Mouse (Mus musculus) heart, adult 2 months (tissue): ENCODE measurements around the gene Rps29. TPM values are rescaled to one million over a fixed set of nuclear protein-coding genes. Genes with fewer than 3 reads are reported as not detected.
A peak's percentile ranks its signal among the peaks of the same experiment; 100 is the strongest.
"Not testable (repeated sequence)": the region's sequence is repeated elsewhere in the genome, so short reads cannot be mapped to it uniquely, and the experiment has no call there.

Experiments used
- DNase-seq, 2 experiments: peaks; one replicate each; pipeline ENCODE4 v3.0.0; 2021
- H3K27ac ChIP-seq: fragments of 200-600 bp; 2 replicates; pipeline ENCODE4 v1.8.1; 2022
- H3K27me3 ChIP-seq: fragments of 200-500 bp; 2 replicates; pipeline ENCODE4 v1.6.1; 2012; ENCODE audit warnings: mild to moderate bottlenecking, low read length, inconsistent platforms, mixed read lengths; ENCODE audit not compliant: control insufficient read depth, insufficient read depth
- H3K36me3 ChIP-seq: fragments of 200-500 bp; 2 replicates; pipeline ENCODE4 v1.6.1; 2012; ENCODE audit warnings: low read length, inconsistent platforms; ENCODE audit not compliant: control insufficient read depth, insufficient read depth
- H3K4me1 ChIP-seq: fragments of 200-500 bp; 2 replicates; pipeline ENCODE4 v1.6.1; 2011; ENCODE audit warnings: low read length; ENCODE audit not compliant: control insufficient read depth, insufficient read depth
- H3K4me3 ChIP-seq: fragments of 200-600 bp; 2 replicates; pipeline ENCODE4 v1.8.1; 2022
- H3K79me2 ChIP-seq: fragments of 200-500 bp; replicated peaks from 2 replicates; pipeline ENCODE4 v1.6.1; 2012; ENCODE audit warnings: mild to moderate bottlenecking, inconsistent platforms, low read length, moderate library complexity, mixed read lengths; ENCODE audit not compliant: control insufficient read depth, insufficient read depth
- H3K9ac ChIP-seq: fragments of 200-500 bp; 2 replicates; pipeline ENCODE4 v1.6.1; 2012; ENCODE audit warnings: low read depth, mild to moderate bottlenecking, control low read depth, inconsistent platforms, low read length, mixed read lengths
- CTCF ChIP-seq: fragments of 200-600 bp; IDR thresholded peaks from 2 replicates; pipeline ENCODE4 v1.8.1; 2022; ENCODE audit warnings: antibody characterized with exemption, mild to moderate bottlenecking, moderate library complexity
- EP300 ChIP-seq: fragments of 200-500 bp; IDR thresholded peaks from 2 replicates; pipeline ENCODE4 v1.6.1; 2011; ENCODE audit warnings: low read depth, low read length, control low read depth; ENCODE audit not compliant: insufficient read depth
- POLR2A ChIP-seq: fragments of 200-500 bp; IDR thresholded peaks from 2 replicates; pipeline ENCODE4 v1.6.1; 2011; ENCODE audit warnings: mild to moderate bottlenecking, low read depth, low read length, control low read depth; ENCODE audit not compliant: insufficient read depth
- WGBS: fragments of 180-500 bp; shearing (Covaris S2); methylation state at CpG from one replicate; pipeline ENCODE4 v1.1.7; 2018; 5-methylcytosine and 5-hydroxymethylcytosine counted together
- intact Hi-C: fragments of 180-260 bp; cut with DNase I; formaldehyde crosslinking; loops from one replicate; pipeline ENCODE4 v1.15.1; 2025
- polyA plus RNA-seq: library from polyadenylated mRNA; depleted of rRNA; stranded (reverse); fragments of >200 nt; gene quantifications from 2 replicates; pipeline ENCODE4 v1.2.3, GENCODE M21; 2012
- total RNA-seq, 2 experiments: library from RNA; stranded (reverse); gene quantifications; 2 replicates each; pipeline ENCODE4 v1.2.3; 2021

Gene Rps29
- total and polyA plus RNA-seq, 3 experiments, result 1,207 to 1,535 (median 1,353) TPM

DNA sequence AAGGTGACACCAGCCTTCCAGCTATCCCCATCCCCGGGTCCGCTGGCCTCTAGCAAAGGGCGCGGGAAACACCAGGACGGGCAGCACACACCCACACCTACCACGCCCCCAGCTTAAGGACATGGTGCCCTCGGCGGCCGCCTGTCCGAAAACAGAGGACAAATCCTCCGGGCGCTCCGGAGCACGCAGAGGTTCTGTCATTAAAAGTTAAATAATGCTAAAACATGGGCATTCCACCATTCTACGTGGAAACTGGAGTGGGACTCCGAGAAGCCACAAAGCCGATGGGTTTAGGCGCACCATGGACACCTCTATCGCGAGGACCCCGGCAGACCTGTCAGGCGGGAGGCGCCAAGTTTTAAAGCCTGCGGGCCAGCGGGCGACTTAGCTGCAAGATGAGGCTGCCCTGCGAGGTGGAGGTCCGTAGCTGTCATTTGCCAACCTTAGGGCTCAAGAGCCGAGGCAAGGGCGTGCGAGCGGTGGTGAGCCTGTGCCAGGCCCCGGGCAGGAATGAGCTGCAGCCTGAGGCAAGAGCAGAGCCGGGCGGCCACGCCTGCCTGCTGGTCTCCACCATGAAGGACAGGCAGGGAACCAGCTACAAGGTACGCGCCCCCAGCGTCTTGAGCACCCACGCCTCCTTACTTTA is 9.6 kb upstream of the Rps29 start, which contains the start of gene Lrr1:
Gene Lrr1 (plus strand): TSS at position 354 of the 646 bp plus-strand sequence.
- intact Hi-C loops, result no loop called here
- Histone ChIP-seq H3K9ac (peak within 1 kb of the TSS; percentile 76), H3K4me1 (no peaks in the 10 kb centered on the region), H3K27me3 (no peaks in the 10 kb centered on the region), H3K79me2 (no peaks in the 10 kb centered on the region), H3K36me3 (no peaks in the 10 kb centered on the region), H3K4me3 (peak within 1 kb of the TSS; percentile 89), H3K27ac (peak within 1 kb of the TSS; percentile 98)
- peak; percentile 90 to 93 for DNase-seq
- WGBS, result under 1% methylated on average over 40 of the region's 40 CpGs
- peak; percentile 65; the same call in 1 of the 2 replicates for TF ChIP-seq EP300
- TF ChIP-seq POLR2A, result no peak

DNA sequence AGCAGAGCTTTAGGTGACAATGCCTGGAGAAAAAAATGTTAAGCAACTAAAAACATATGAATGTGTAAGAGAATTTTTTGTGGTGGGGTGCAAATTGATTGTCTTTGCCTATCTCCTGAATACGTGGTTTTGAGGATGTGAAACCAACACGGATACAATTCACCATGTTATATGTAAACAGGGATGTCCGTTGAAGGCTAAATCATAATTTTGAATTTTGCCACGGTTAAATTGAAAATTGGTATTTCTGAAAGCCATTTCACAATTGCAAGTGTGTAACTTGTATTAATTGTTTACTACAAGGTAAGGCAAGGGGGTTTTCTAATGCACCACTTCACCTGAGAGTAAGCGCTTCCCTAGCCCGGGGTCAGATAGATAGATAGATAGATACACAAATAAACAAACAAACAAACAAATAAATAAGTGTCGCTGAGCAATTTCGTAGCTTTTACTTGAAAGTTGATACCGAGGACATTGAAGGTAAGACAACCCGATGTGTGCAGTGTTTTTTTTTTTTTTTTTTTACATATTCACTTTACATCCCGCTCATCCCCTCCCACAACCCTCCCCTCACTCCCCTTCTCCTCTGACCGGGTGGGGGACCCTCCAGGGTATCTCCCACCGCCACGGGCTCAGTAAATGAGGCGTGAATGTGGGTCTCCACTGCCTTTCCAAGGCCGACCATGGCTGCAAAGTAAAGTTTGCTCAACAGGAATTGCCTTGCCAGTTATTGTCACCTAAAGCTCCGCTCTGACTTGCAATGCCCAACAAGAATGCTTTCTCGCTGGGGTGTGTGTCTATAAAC is 8.9 kb upstream of the Rps29 start:
- Histone ChIP-seq H3K4me3 (peak overlapping the region; percentile 89), H3K4me1 (no peaks in the 10 kb centered on the region), H3K36me3 (no peaks in the 10 kb centered on the region), H3K27me3 (no peaks in the 10 kb centered on the region), H3K27ac (peak overlapping the region; percentile 98), H3K79me2 (no peaks in the 10 kb centered on the region), H3K9ac (peak overlapping the region; percentile 76)
- TF ChIP-seq POLR2A (no peak), CTCF (no peak), EP300 (no peak)
- WGBS, result 8% methylated on average over 18 of the region's 18 CpGs
- intact Hi-C loops, result no loop called here
- no peak for DNase-seq

DNA sequence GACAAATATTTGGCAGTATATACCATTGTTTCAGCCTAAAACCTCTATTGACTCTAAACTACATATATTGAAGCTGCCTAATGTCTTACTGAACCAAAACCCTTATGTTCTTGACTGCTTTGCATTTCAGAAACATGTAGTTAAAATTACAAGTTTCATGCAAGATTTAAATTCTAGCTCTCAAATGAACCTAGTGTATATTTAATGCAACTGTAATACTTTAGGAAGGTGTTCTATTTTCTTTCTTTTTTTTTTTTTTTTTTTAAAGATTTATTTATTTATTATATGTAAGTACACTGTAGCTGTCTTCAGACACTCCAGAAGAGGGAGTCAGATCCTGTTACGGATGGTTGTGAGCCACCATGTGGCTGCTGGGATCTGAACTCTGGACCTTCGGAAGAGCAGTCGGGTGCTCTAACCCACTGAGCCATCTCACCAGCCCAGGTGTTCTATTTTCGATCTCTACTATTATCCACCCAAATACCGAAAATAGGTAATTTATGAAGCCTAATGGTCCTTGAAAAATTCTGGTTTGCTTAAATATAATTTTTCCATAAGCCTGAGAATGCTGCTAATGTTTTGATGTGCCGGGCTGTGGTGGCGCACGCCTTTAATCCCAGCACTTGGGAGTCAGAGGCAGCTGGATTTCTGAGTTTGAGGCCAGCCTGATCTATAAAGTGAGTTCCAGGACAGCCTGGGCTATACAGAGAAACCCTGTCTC is 8.0 kb upstream of the Rps29 start:
- DNase-seq, H3K9ac ChIP-seq, H3K27me3 ChIP-seq, H3K27ac ChIP-seq, intact Hi-C loops, H3K79me2 ChIP-seq, H3K36me3 ChIP-seq, H3K4me1 ChIP-seq, H3K4me3 ChIP-seq: not testable (repeated sequence)
- 72% methylated on average over 8 of the region's 8 CpGs for WGBS

DNA sequence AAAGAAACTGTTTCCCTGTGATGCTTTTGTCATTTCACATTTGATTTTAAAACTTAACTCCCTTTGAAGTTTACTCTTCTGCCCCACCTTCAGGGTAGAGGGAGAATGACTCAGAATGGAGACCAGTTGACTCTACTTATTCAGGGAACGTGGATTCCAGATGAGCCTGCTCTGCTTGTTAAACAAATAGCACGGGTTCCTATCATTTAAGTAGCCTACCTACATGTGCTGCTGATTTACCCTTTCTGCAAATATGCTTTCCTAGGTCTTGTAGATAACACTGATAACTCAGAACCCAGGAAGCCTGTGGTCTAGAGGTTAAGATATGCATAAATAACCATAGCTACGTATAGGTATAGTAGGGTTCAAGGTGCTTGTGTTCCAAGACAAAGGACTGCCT is 5.9 kb upstream of the Rps29 start:
- TF ChIP-seq EP300 (no peak), POLR2A (no peak), CTCF (no peak)
- WGBS, result 53% methylated on average over 3 of the region's 3 CpGs
- H3K36me3 ChIP-seq, result no peaks in the 10 kb centered on the region

DNA sequence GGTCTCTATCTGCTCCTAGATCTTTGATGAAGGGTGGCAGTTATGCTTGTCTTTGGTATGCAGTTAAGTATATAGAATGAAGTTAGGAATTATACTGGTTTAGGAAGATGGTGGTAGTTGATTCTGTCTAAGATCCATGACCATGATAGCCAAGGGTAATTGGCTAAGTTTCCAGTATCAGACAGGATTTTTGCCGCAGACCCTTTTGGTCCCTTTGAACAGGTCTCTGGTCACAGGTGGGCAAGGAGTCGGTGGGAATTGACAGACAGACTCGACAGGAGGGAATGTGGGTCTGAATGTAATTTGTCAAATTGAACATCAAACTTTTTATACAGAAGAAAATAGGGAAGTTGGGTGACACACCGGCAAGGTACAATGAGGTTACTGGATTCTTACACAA is 4.6 kb upstream of the Rps29 start:
- H3K36me3 ChIP-seq, H3K4me1 ChIP-seq, H3K9ac ChIP-seq, H3K27me3 ChIP-seq, intact Hi-C loops, H3K4me3 ChIP-seq, H3K27ac ChIP-seq, H3K79me2 ChIP-seq, DNase-seq: not testable (repeated sequence)
- WGBS, result 81% methylated on average over 4 of the region's 4 CpGs

More for the DNA sequence above, 5.9 kb upstream of the Rps29 start:
- DNase-seq, result no peak
- no peak overlapping the region for H3K4me3 ChIP-seq
- no peaks in the 10 kb centered on the region for H3K4me1 ChIP-seq
- no peak overlapping the region for H3K27ac ChIP-seq
- no peak overlapping the region for H3K9ac ChIP-seq
- no peaks in the 10 kb centered on the region for H3K27me3 ChIP-seq
- intact Hi-C loops, result no loop called here
- H3K79me2 ChIP-seq, result no peaks in the 10 kb centered on the region

DNA sequence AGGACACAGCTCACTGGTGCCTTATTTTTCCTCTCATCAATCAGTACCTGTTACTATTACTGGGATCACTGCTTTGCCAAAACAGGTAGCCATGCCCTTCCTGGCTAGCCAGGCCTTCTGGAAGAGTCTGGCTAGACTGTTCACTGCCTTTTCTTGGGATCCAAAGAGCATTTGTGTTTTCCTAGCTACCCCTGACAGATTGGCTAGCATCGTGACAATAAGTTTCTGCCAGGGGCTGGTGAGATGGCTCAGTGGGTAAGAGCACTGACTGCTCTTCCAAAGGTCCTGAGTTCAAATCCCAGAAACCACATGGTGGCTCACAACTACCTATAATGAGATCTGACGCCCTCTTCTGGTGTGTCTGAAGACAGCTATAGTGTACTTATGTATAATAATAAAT is 1.7 kb upstream of the Rps29 start:
- DNase-seq, H3K27ac ChIP-seq, H3K4me1 ChIP-seq, H3K4me3 ChIP-seq, H3K27me3 ChIP-seq, intact Hi-C loops, H3K9ac ChIP-seq, H3K79me2 ChIP-seq: not testable (repeated sequence)
- WGBS, result 81% methylated on average over 2 of the region's 2 CpGs
- peaks cover 16% of the 10 kb centered on the region for H3K36me3 ChIP-seq
